Mouse (Mus musculus) testis, adult 2 months (tissue): ENCODE results near the gene Tbc1d1. TPM values are rescaled to one million over a fixed set of nuclear protein-coding genes. Genes with fewer than 3 reads are reported as not detected.
A peak's percentile ranks its signal among the peaks of the same experiment; 100 is the strongest.

ENCODE experiments used
- H3K27ac ChIP-seq: fragments of 200-500 bp; 2 replicates; pipeline ENCODE4 v1.5.1; 2012; ENCODE audit warnings: low read depth, low read length; ENCODE audit not compliant: control insufficient read depth, insufficient read depth
- H3K27me3 ChIP-seq: fragments of 200-500 bp; 2 replicates; pipeline ENCODE4 v1.6.1; 2012; ENCODE audit warnings: mild to moderate bottlenecking, low read length, moderate library complexity; ENCODE audit not compliant: control insufficient read depth, insufficient read depth
- H3K36me3 ChIP-seq: fragments of 200-500 bp; 2 replicates; pipeline ENCODE4 v1.6.1; 2012; ENCODE audit warnings: mild to moderate bottlenecking, low read length; ENCODE audit not compliant: control insufficient read depth, insufficient read depth
- H3K4me1 ChIP-seq: fragments of 200-500 bp; 2 replicates; pipeline ENCODE4 v1.6.1; 2012; ENCODE audit warnings: low read length; ENCODE audit not compliant: control insufficient read depth, insufficient read depth
- H3K4me3 ChIP-seq: fragments of 200-500 bp; 2 replicates; pipeline ENCODE4 v1.5.1; 2012; ENCODE audit warnings: low read depth, mild to moderate bottlenecking, low read length, moderate library complexity, mixed read lengths; ENCODE audit not compliant: control insufficient read depth
- CTCF ChIP-seq: fragments of 200-500 bp; IDR thresholded peaks from 2 replicates; pipeline ENCODE4 v1.5.1; 2012; ENCODE audit warnings: low read depth, mild to moderate bottlenecking, inconsistent platforms, low read length, moderate library complexity; ENCODE audit not compliant: control insufficient read depth, insufficient read depth, insufficient replicate concordance
- POLR2A ChIP-seq: fragments of 200-500 bp; IDR thresholded peaks from 2 replicates; pipeline ENCODE4 v1.6.1; 2012; ENCODE audit warnings: low read depth, mild to moderate bottlenecking, inconsistent platforms, low read length, moderate library complexity; ENCODE audit not compliant: control insufficient read depth
- polyA plus RNA-seq: library from polyadenylated mRNA; depleted of rRNA; stranded (reverse); fragments of >200 nt; gene quantifications from 2 replicates; pipeline ENCODE4 v1.2.3, GENCODE M21; 2012

Gene Tbc1d1
- polyA plus RNA-seq, 1 experiment: 37.8 TPM

GRCm38 (mm10) chr5:64196250-64196865 is 40.3 kb downstream of the Tbc1d1 start:
- no peaks in the 10 kb centered on the region for H3K27me3 ChIP-seq
- H3K27ac ChIP-seq: no peak overlapping the region
- no peak overlapping the region for H3K4me3 ChIP-seq
- TF ChIP-seq POLR2A (no peak), CTCF (no peak)
- H3K4me1 ChIP-seq: no peaks in the 10 kb centered on the region
- no peaks in the 10 kb centered on the region for H3K36me3 ChIP-seq

GRCm38 (mm10) chr5:64196866-64197321 is 40.8 kb downstream of the Tbc1d1 start:
- no peak for TF ChIP-seq POLR2A
- TF ChIP-seq CTCF: no peak
- H3K4me3 ChIP-seq: no peak overlapping the region
- H3K4me1 ChIP-seq: no peaks in the 10 kb centered on the region
- no peak overlapping the region for H3K27ac ChIP-seq
- H3K36me3 ChIP-seq: no peaks in the 10 kb centered on the region
- H3K27me3 ChIP-seq: no peaks in the 10 kb centered on the region

- Histone ChIP-seq H3K4me1 (no peaks in the 10 kb centered on the region), H3K4me3 (no peak overlapping the region), H3K27ac (no peak overlapping the region), H3K36me3 (no peaks in the 10 kb centered on the region), H3K27me3 (no peaks in the 10 kb centered on the region)
- TF ChIP-seq POLR2A (no peak), CTCF (no peak)
These were observed 42.5 kb downstream of the Tbc1d1 start for GRCm38 (mm10) chr5:64198624-64199023.

GRCm38 (mm10) chr5:64201071-64201470 is 45.0 kb downstream of the Tbc1d1 start:
- H3K4me1 ChIP-seq: no peaks in the 10 kb centered on the region
- no peak overlapping the region for H3K4me3 ChIP-seq
- H3K27ac ChIP-seq: no peak overlapping the region
- no peaks in the 10 kb centered on the region for H3K27me3 ChIP-seq
- no peak for TF ChIP-seq CTCF
- TF ChIP-seq POLR2A: no peak
- H3K36me3 ChIP-seq: no peaks in the 10 kb centered on the region

GRCm38 (mm10) chr5:64202306-64202705 is 46.2 kb downstream of the Tbc1d1 start:
- no peak for TF ChIP-seq POLR2A
- peak; percentile 56; the same call in 1 of the 2 replicates for TF ChIP-seq CTCF
- Histone ChIP-seq H3K27ac (no peak overlapping the region), H3K36me3 (no peaks in the 10 kb centered on the region), H3K4me3 (no peak overlapping the region), H3K27me3 (no peaks in the 10 kb centered on the region), H3K4me1 (no peaks in the 10 kb centered on the region)

DNA sequence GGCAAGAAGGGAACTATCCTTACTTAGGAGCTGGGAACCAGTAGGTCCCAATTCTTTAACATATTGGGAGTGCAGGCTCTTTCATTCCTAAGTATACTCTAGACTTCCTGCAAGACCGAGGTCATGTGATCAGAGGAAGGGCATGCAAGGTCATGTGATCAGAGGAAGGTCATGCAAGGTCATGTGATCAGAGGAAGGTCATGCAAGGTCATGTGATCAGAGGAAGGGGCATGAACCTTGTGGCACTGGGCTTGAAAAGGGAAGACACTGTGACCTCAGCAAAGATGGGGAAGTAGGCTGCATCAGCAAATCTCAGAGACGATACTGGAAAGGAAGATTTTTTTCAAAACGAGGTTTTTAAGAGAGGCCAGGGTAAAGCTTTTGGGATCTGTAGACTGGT is 49.5 kb downstream of the Tbc1d1 start:
- no peaks in the 10 kb centered on the region for H3K36me3 ChIP-seq
- H3K4me3 ChIP-seq: no peak overlapping the region
- H3K27ac ChIP-seq: no peak overlapping the region
- H3K4me1 ChIP-seq: no peaks in the 10 kb centered on the region
- H3K27me3 ChIP-seq: no peaks in the 10 kb centered on the region
- TF ChIP-seq CTCF (no peak), POLR2A (no peak)

DNA sequence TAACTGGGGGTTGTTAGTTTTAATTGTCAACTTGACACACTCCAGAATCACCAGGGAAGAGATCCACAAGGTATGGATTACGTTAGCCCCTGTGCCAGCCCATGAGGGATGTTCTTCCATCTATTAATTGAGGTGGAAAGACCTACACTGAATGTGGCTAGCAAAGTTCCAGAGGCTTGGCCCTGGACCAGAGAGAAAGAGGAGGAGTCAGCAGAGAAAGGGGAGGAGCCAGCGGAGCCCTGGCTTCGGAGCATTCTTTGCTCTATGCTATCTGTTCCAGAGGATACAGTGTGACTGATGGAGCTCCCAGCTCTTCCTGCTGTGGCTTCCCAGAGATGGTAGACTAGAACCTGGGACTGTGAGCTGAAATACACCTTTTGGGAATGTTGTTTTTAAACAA is 50.3 kb downstream of the Tbc1d1 start:
- TF ChIP-seq POLR2A (no peak), CTCF (no peak)

More for the DNA sequence above, 50.3 kb downstream of the Tbc1d1 start:
- Histone ChIP-seq H3K4me3 (no peak overlapping the region), H3K36me3 (no peaks in the 10 kb centered on the region), H3K4me1 (no peaks in the 10 kb centered on the region), H3K27ac (no peak overlapping the region), H3K27me3 (no peaks in the 10 kb centered on the region)
